Mouse (Mus musculus) B cell, adult 2 months (primary cell): ENCODE data around the gene Klf12.
"Not testable (repeated sequence)": the region's sequence is repeated elsewhere in the genome, so short reads cannot be mapped to it uniquely, and the experiment has no call there.

Experiments used
- DNase-seq, 2 experiments: peaks; one replicate each; pipeline ENCODE4 v3.0.0; 2022

Gene Klf12

GRCm38 (mm10) chr14:99856158-99857011 lies 428.1 kb downstream of the Klf12 start:
- no peak for DNase-seq

- DNase-seq: not testable (repeated sequence)
These were observed 430.0 kb downstream of the Klf12 start for GRCm38 (mm10) chr14:99854467-99854807.

- DNase-seq: not testable (repeated sequence)
These were observed 430.6 kb downstream of the Klf12 start for GRCm38 (mm10) chr14:99853769-99854466.

- no peak for DNase-seq
These were observed 434.1 kb downstream of the Klf12 start for GRCm38 (mm10) chr14:99850350-99850749.

GRCm38 (mm10) chr14:99847502-99847901 lies 437.0 kb downstream of the Klf12 start:
- no peak for DNase-seq

- no peak for DNase-seq
These were observed 457.8 kb downstream of the Klf12 start for GRCm38 (mm10) chr14:99826713-99827112.
